Comparison of ENCODE assay signal across 8 mouse cellular contexts in genomic region chr12:81484727-81485191, GRCm38 (mm10). TPM values are rescaled to one million over a fixed set of nuclear protein-coding genes. Genes with fewer than 3 reads are reported as not detected.
A peak's percentile ranks its signal among the peaks of the same experiment; 100 is the strongest.
DNase-seq lines count a peak whose midpoint lies in the region; ATAC-seq and TF ChIP-seq lines count a peak whose summit lies in the region.

Cox16 (minus strand) TSS chr12:81485127.

- no peaks in the 10 kb centered on the region for H3K9me3 ChIP-seq in kidney, embryonic 14.5 days (ENCODE audit: control insufficient read depth, low read length)
- no peaks in the 10 kb centered on the region for H3K9me3 ChIP-seq in limb, embryonic 15.5 days

- TF ChIP-seq CTCF in bone marrow macrophage, adult 2 months (IDR thresholded peaks at IDR 0.05; ENCODE audit: low read depth, low read length), result no peak
- TF ChIP-seq CTCF in embryonic fibroblast, embryonic 13.5 days (IDR thresholded peaks at IDR 0.05; ENCODE audit: borderline replicate concordance, insufficient read depth, low read length), result no peak

- WGBS in kidney, embryonic 14.5 days, result under 1% methylated on average over 31 of the region's 31 CpGs
- WGBS in limb, embryonic 15.5 days, result under 1% methylated on average over 31 of the region's 31 CpGs

- H3K27me3 ChIP-seq in kidney, embryonic 14.5 days (ENCODE audit: control insufficient read depth, insufficient read depth, low read length), result no peaks in the 10 kb centered on the region
- no peaks in the 10 kb centered on the region for H3K27me3 ChIP-seq in limb, embryonic 15.5 days

- H3K4me2 ChIP-seq in kidney, embryonic 14.5 days (replicated peaks; ENCODE audit: low read depth, low read length), result peak within 1 kb of the TSS; percentile 61
- H3K4me2 ChIP-seq in limb, embryonic 15.5 days, result peak within 1 kb of the TSS; percentile 54

- peak; percentile 99 for ATAC-seq in kidney, embryonic 14.5 days (ENCODE audit: low FRiP score, low TSS enrichment)
- peak; percentile 97 for ATAC-seq in limb, embryonic 15.5 days (ENCODE audit: insufficient number of reproducible peaks, low FRiP score, low TSS enrichment, low read depth)

- TF ChIP-seq POLR2A in bone marrow macrophage, adult 2 months (IDR thresholded peaks at IDR 0.05; ENCODE audit: borderline replicate concordance, low read depth, low read length), result no peak
- TF ChIP-seq POLR2A in embryonic fibroblast, embryonic 13.5 days (IDR thresholded peaks at IDR 0.05; ENCODE audit: low read depth, low read length), result peak; percentile 79

- no peaks in the 10 kb centered on the region; the same call in 1 of the 2 replicates for H3K36me3 ChIP-seq in kidney, embryonic 14.5 days (ENCODE audit: control insufficient read depth, insufficient read depth, low read length)
- H3K36me3 ChIP-seq in limb, embryonic 15.5 days, result no peaks in the 10 kb centered on the region

- 0 out of 2 replicates have a peak, but pooled peaks cover 5% of the 10 kb centered on the region for H3K4me1 ChIP-seq in bone marrow macrophage, adult 2 months (ENCODE audit: control insufficient read depth, insufficient read depth, low read length)
- H3K4me1 ChIP-seq in embryonic fibroblast, embryonic 13.5 days (ENCODE audit: control insufficient read depth, insufficient read depth, low read length), result no peaks in the 10 kb centered on the region
- H3K4me1 ChIP-seq in kidney, embryonic 14.5 days (ENCODE audit: control insufficient read depth, insufficient read depth, low read length), result no peaks in the 10 kb centered on the region
- peaks cover 4% of the 10 kb centered on the region for H3K4me1 ChIP-seq in limb, embryonic 15.5 days

- H3K27ac ChIP-seq in bone marrow macrophage, adult 2 months (ENCODE audit: insufficient read depth, low read depth, low read length), result peak within 1 kb of the TSS; percentile 80
- peak within 1 kb of the TSS; percentile 90 for H3K27ac ChIP-seq in embryonic fibroblast, embryonic 13.5 days (ENCODE audit: insufficient read depth, low read length)
- H3K27ac ChIP-seq in kidney, embryonic 14.5 days (ENCODE audit: low read depth, low read length), result peak within 1 kb of the TSS; percentile 83
- peak within 1 kb of the TSS; percentile 97 for H3K27ac ChIP-seq in limb, embryonic 15.5 days

- peak within 1 kb of the TSS; percentile 75 for H3K9ac ChIP-seq in kidney, embryonic 14.5 days (ENCODE audit: low read depth, low read length)
- peak within 1 kb of the TSS; percentile 58 for H3K9ac ChIP-seq in limb, embryonic 15.5 days

- peak within 1 kb of the TSS; percentile 71 for H3K4me3 ChIP-seq in bone marrow macrophage, adult 2 months (ENCODE audit: insufficient read depth, low read length)
- H3K4me3 ChIP-seq in embryonic fibroblast, embryonic 13.5 days (ENCODE audit: insufficient read depth, low read length), result peak within 1 kb of the TSS; percentile 72
- peak within 1 kb of the TSS; percentile 56 for H3K4me3 ChIP-seq in kidney, embryonic 14.5 days (ENCODE audit: low read length)
- H3K4me3 ChIP-seq in limb, embryonic 15.5 days, result peak within 1 kb of the TSS; percentile 75

- DNase-seq in A20 (ENCODE audit: low read depth, low spot score), result peak; percentile 96
- DNase-seq in heart, adult 9 months (ENCODE audit: low spot score in 2 of 2), result peak; percentile 88 to 91
- peak; percentile 48 to 69 for DNase-seq in monocyte, adult 2 months (ENCODE audit: low read depth in 1 of 2, low spot score in 2 of 2)
- peak; percentile 81 to 82 for DNase-seq in spleen, postnatal 36 days (ENCODE audit: low spot score in 2 of 2)

RNA-seq across cellular contexts. Expression of gene Cox16, which starts in this region (rescaled TPM):
- polyA plus RNA-seq in bone marrow macrophage, adult 2 months (2012; ENCODE audit: insufficient read depth, insufficient read length, missing spikeins), result 70.4 and 71.3 TPM in 2 replicates
- polyA plus RNA-seq in embryonic fibroblast, embryonic 13.5 days (2011; ENCODE audit: insufficient read length, low read depth, missing spikeins), result 61.4 and 68.8 TPM in 2 replicates
- polyA plus RNA-seq in kidney, embryonic 14.5 days (2014; fragmentation: Nextera tagmentation; extraction: Ambion mirVana), result 125 and 173 TPM in 2 replicates
- polyA plus RNA-seq in limb, embryonic 15.5 days (2015; fragmentation: Nextera tagmentation; extraction: Ambion mirVana), result 115 and 123 TPM in 2 replicates

Comparison
In these comparisons a context has a peak if more than half of its experiments do, and no peak if none do; other contexts are left out.
1. Peak in every context shown above with its lines: DNase-seq, ATAC-seq, H3K4me3 ChIP-seq and H3K27ac ChIP-seq.